Mouse (Mus musculus) limb, embryonic 14.5 days (tissue): ENCODE data around the gene Klf12. TPM values are rescaled to one million over a fixed set of nuclear protein-coding genes. Genes with fewer than 3 reads are reported as not detected.

Experiments used
- ATAC-seq: fragments of 200-750 bp; cut with Nextera tagmentation; 2 replicates; pipeline ENCODE4 v1.8.0; 2017; ENCODE audit warnings: low read depth, moderate number of reproducible peaks, moderate TSS enrichment; ENCODE audit not compliant: low FRiP score
- DNase-seq: peaks from one replicate; pipeline ENCODE4 v3.0.0-alpha.2; 2015; ENCODE audit warnings: low spot score
- H3K27ac ChIP-seq: fragments of 300-500 bp; sonication (generic); replicated peaks from 2 replicates; pipeline ENCODE4 v1.5.1; 2014; ENCODE audit warnings: low read depth, mild to moderate bottlenecking, low read length, moderate library complexity, mixed read lengths
- H3K27me3 ChIP-seq: fragments of 300-500 bp; sonication (generic); 2 replicates; pipeline ENCODE4 v1.6.1; 2014; ENCODE audit warnings: low read length, mixed read lengths; ENCODE audit not compliant: control insufficient read depth, insufficient read depth
- H3K36me3 ChIP-seq: fragments of 300-500 bp; sonication (generic); 2 replicates; pipeline ENCODE4 v1.6.1; 2014; ENCODE audit warnings: mild to moderate bottlenecking, low read length, moderate library complexity, mixed read lengths; ENCODE audit not compliant: control insufficient read depth, insufficient read depth
- H3K4me1 ChIP-seq: fragments of 300-500 bp; sonication (generic); 2 replicates; pipeline ENCODE4 v1.6.1; 2014; ENCODE audit warnings: antibody characterized with exemption, low read length, mixed read lengths; ENCODE audit not compliant: control insufficient read depth, insufficient read depth
- H3K4me2 ChIP-seq: fragments of 300-500 bp; sonication (generic); replicated peaks from 2 replicates; pipeline ENCODE4 v1.6.1; 2014; ENCODE audit warnings: low read depth, mild to moderate bottlenecking, low read length, moderate library complexity; ENCODE audit not compliant: severe bottlenecking
- H3K4me3 ChIP-seq: fragments of 300-500 bp; sonication (generic); replicated peaks from 2 replicates; pipeline ENCODE4 v1.5.1; 2014; ENCODE audit warnings: low read length
- H3K9ac ChIP-seq: fragments of 300-500 bp; sonication (generic); 2 replicates; pipeline ENCODE4 v1.6.1; 2014; ENCODE audit warnings: mild to moderate bottlenecking, low read depth, low read length, moderate library complexity; ENCODE audit not compliant: severe bottlenecking
- H3K9me3 ChIP-seq: fragments of 300-500 bp; sonication (generic); 2 replicates; pipeline ENCODE4 v1.6.1; 2016; ENCODE audit warnings: low read length; ENCODE audit not compliant: control insufficient read depth
- POLR2A ChIP-seq: fragments of 200-500 bp; IDR thresholded peaks from 2 replicates; pipeline ENCODE4 v1.8.0; 2012; ENCODE audit warnings: inconsistent platforms, mild to moderate bottlenecking, moderate library complexity, borderline replicate concordance; ENCODE audit not compliant: insufficient read depth, insufficient read length; ENCODE audit errors: extremely low read depth
- WGBS: fragments of 180-500 bp; shearing (Covaris S2); extraction: QIAGEN DNeasy Blood & Tissue Kit; methylation state at CpG from one replicate; pipeline ENCODE4 v1.1.7; 2014; 5-methylcytosine and 5-hydroxymethylcytosine counted together
- polyA plus RNA-seq, 2 experiments: library from polyadenylated mRNA; depleted of rRNA in 1 of 2; stranded (reverse) in 1 of 2; unstranded in 1 of 2; fragments of >200 nt; fragmentation: Nextera tagmentation in 1 of 2; extraction: Ambion mirVana in 1 of 2; gene quantifications; 2 replicates each; pipeline versions ENCODE4 v1.2.1 to v1.2.3; 2012 to 2014

The Klf12 gene
- polyA plus RNA-seq, 2 experiments: 23.7 to 32.0 TPM

DNA sequence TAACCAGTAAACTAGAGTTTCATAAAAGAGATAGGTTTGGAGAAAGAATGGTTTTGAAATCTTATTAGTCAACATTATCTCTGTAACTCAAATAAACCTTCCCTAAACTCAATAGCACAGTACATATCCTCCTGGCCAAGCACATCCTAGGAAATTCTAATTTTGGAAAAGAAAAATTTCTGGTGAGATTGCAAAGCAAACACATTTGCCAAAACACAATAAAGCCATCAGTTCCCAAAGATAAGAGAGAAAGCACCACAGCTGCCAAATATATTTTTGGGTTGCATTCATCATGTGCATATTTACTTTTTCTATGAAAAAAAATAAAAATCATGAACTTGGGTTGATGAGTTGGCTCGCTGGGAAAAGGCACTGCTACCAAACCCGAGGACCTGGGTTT is 10.3 kb downstream of the Klf12 start:
- H3K9me3 ChIP-seq: no peaks in the 10 kb centered on the region
- ATAC-seq (no peak), DNase-seq (no peak)
- no peak for TF ChIP-seq POLR2A
- H3K4me2 ChIP-seq: no peak overlapping the region
- no peaks in the 10 kb centered on the region for H3K36me3 ChIP-seq
- WGBS: 91% methylated on average over 2 of the region's 2 CpGs
- H3K27me3 ChIP-seq: no peaks in the 10 kb centered on the region
- H3K27ac ChIP-seq: no peak overlapping the region
- H3K4me1 ChIP-seq: no peaks in the 10 kb centered on the region
- H3K4me3 ChIP-seq: no peak overlapping the region
- no peak overlapping the region for H3K9ac ChIP-seq

- H3K27ac ChIP-seq: no peak overlapping the region
- no peaks in the 10 kb centered on the region for H3K9me3 ChIP-seq
- no peak for TF ChIP-seq POLR2A
Measured at GRCm38 (mm10) chr14:100260531-100260930, 23.9 kb downstream of the Klf12 start.

DNA sequence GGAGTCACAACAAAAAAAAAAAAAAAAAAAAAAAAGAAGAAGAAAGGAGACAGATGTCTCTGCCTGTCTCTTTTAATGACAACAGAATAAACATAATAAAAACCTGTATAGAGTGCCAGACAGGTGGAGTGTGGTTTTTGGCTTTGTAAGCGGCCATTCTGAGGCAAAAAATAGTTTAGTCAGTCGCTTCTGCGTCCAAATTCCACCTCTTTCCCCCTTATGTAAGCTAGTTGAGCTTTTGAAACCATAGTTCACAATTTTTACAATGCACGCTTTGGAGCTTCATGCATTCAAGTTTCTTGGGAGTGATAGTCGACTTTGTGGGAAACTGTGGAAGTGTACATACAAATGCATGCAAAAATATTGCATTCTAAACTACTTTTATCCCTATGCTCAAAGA is 41.4 kb downstream of the Klf12 start:
- H3K4me2 ChIP-seq: no peak overlapping the region
- ATAC-seq: no peak
- 0 out of 2 replicates have a peak, but pooled peaks cover 2% of the 10 kb centered on the region for H3K36me3 ChIP-seq
- no peaks in the 10 kb centered on the region for H3K27me3 ChIP-seq
- no peak overlapping the region for H3K9ac ChIP-seq
- TF ChIP-seq POLR2A: no peak
- H3K4me1 ChIP-seq: no peaks in the 10 kb centered on the region
- no peak for DNase-seq
- H3K4me3 ChIP-seq: no peak overlapping the region
- H3K27ac ChIP-seq: no peak overlapping the region
- WGBS: 85% methylated on average over 5 of the region's 5 CpGs
- H3K9me3 ChIP-seq: no peaks in the 10 kb centered on the region

More at GRCm38 (mm10) chr14:100260531-100260930, 23.9 kb downstream of the Klf12 start:
- H3K4me2 ChIP-seq: no peak overlapping the region
- peaks cover 20% of the 10 kb centered on the region for H3K4me1 ChIP-seq
- ATAC-seq (no peak), DNase-seq (no peak)
- no peaks in the 10 kb centered on the region for H3K27me3 ChIP-seq
- 69% methylated on average over 4 of the region's 4 CpGs for WGBS
- H3K4me3 ChIP-seq: no peak overlapping the region
- no peak overlapping the region for H3K9ac ChIP-seq
- H3K36me3 ChIP-seq: no peaks in the 10 kb centered on the region

DNA sequence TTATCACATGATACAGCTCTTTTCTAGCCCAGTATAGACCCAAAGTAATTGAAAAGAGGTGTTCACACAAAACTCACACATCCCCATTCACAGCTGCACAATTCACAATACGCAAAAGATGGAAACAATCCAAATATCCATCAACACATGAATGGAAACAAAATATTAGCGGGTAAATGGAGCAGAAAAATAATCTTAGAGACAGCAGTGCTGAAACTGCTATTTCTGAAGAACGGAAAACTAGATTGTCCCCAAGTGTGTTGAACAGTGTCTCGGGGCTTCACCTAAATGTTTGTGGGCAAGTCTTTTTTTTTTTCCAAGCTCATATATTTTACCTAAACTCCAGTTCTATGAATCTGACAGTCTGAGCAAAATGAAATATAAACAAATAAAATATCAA is 44.6 kb downstream of the Klf12 start:
- H3K27ac ChIP-seq: no peak overlapping the region
- TF ChIP-seq POLR2A: no peak
- no peak overlapping the region for H3K9ac ChIP-seq
- no peak overlapping the region for H3K4me2 ChIP-seq
- H3K4me3 ChIP-seq: no peak overlapping the region
- 84% methylated on average over 4 of the region's 4 CpGs for WGBS
- ATAC-seq: no peak
- no peaks in the 10 kb centered on the region for H3K9me3 ChIP-seq
- H3K4me1 ChIP-seq: peaks cover 5% of the 10 kb centered on the region; the same call in 1 of the 2 replicates
- no peak for DNase-seq
- H3K27me3 ChIP-seq: no peaks in the 10 kb centered on the region
- no peaks in the 10 kb centered on the region for H3K36me3 ChIP-seq

GRCm38 (mm10) chr14:100236757-100237156 is 47.7 kb downstream of the Klf12 start:
- H3K9me3 ChIP-seq: no peaks in the 10 kb centered on the region
- TF ChIP-seq POLR2A: no peak
- H3K27me3 ChIP-seq: no peaks in the 10 kb centered on the region
- H3K4me2 ChIP-seq: no peak overlapping the region
- H3K9ac ChIP-seq: no peak overlapping the region
- no peaks in the 10 kb centered on the region for H3K36me3 ChIP-seq
- H3K4me3 ChIP-seq: no peak overlapping the region
- WGBS: 87% methylated on average over 7 of the region's 7 CpGs
- peaks cover 5% of the 10 kb centered on the region; the same call in 1 of the 2 replicates for H3K4me1 ChIP-seq
- no peak for DNase-seq
- H3K27ac ChIP-seq: no peak overlapping the region
- no peak for ATAC-seq

DNA sequence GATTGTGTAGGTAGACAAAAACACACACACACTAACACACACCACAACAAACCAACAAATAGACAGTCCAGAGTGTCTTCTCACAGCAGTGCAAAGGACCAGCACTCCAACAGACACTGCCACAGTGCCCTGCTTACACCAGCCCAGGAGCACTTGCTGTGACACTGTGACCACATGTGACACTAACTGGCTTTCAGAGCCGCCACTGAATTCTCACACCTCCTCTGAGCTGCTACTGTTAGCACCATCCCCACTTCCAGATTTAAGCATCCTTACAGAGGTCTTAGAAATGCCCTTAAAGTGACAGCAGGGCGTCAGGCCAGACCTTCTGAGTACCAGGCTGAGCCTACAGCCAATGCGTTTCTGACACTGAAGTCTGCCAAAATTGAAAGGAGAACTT is 48.7 kb downstream of the Klf12 start:
- Histone ChIP-seq H3K27me3 (no peaks in the 10 kb centered on the region), H3K9ac (no peak overlapping the region), H3K4me2 (no peak overlapping the region), H3K27ac (no peak overlapping the region), H3K4me3 (no peak overlapping the region), H3K4me1 (peaks cover 5% of the 10 kb centered on the region; the same call in 1 of the 2 replicates), H3K36me3 (no peaks in the 10 kb centered on the region), H3K9me3 (no peaks in the 10 kb centered on the region)
- WGBS: 34% methylated on average over 3 of the region's 3 CpGs
- TF ChIP-seq POLR2A: no peak
- DNase-seq: no peak
- no peak for ATAC-seq
